In genomic region chr8:111735791-111736190, GRCm38 (mm10) we compare ENCODE assay signal across 10 mouse cellular contexts. TPM values are rescaled to one million over a fixed set of nuclear protein-coding genes. Genes with fewer than 3 reads are reported as not detected.
A peak's percentile ranks its signal among the peaks of the same experiment; 100 is the strongest.
DNase-seq lines count a peak whose midpoint lies in the region; ATAC-seq lines count a peak whose summit lies in the region.
"Had no signal": no experiment of that assay in that cellular context is flagged by ENCODE, and none has a peak within 500 bp of the region (broad histone marks: within the 10 kb centered on the region; RNA-seq: fewer than 3 reads in every experiment).

No protein-coding gene starts in this region.

- DNase-seq in heart, embryonic 10.5 days (ENCODE audit: low spot score), result no peak
- no peak for DNase-seq in heart, postnatal 25 days (ENCODE audit: low spot score)
- DNase-seq in neural tube, embryonic 11.5 days (ENCODE audit: low spot score), result no peak
- DNase-seq in neural tube, embryonic 10.5 days (ENCODE audit: extremely low spot score, low spot score), result no peak
- DNase-seq in intestine, embryonic 14.5 days (ENCODE audit: low spot score), result no peak
- no peak for DNase-seq in right cerebral cortex, postnatal 14 days

- H3K27me3 ChIP-seq in heart, embryonic 10.5 days (ENCODE audit: insufficient read depth, poor library complexity, severe bottlenecking), result no peaks in the 10 kb centered on the region
- H3K27me3 ChIP-seq in neural tube, embryonic 11.5 days (ENCODE audit: control insufficient read depth, insufficient read depth, low read length), result no peaks in the 10 kb centered on the region
- H3K27me3 ChIP-seq in intestine, embryonic 14.5 days (replicated peaks; ENCODE audit: control insufficient read depth, insufficient read depth, low read length), result no peaks in the 10 kb centered on the region
- H3K27me3 ChIP-seq in stomach, embryonic 15.5 days (replicated peaks), result no peaks in the 10 kb centered on the region

- peaks cover 5% of the 10 kb centered on the region; the same call in 1 of the 2 replicates for H3K36me3 ChIP-seq in heart, embryonic 10.5 days
- no peaks in the 10 kb centered on the region for H3K36me3 ChIP-seq in neural tube, embryonic 11.5 days (ENCODE audit: control insufficient read depth, insufficient read depth, low read length)
- 0 out of 2 replicates have a peak, but pooled peaks cover 3% of the 10 kb centered on the region for H3K36me3 ChIP-seq in intestine, embryonic 14.5 days (ENCODE audit: control insufficient read depth, insufficient read depth, low read length)
- no peaks in the 10 kb centered on the region for H3K36me3 ChIP-seq in stomach, embryonic 15.5 days

- no peaks in the 10 kb centered on the region for H3K9me3 ChIP-seq in heart, embryonic 10.5 days
- H3K9me3 ChIP-seq in neural tube, embryonic 11.5 days (ENCODE audit: control insufficient read depth, low read length), result no peaks in the 10 kb centered on the region
- no peaks in the 10 kb centered on the region for H3K9me3 ChIP-seq in intestine, embryonic 14.5 days (ENCODE audit: control insufficient read depth, low read length)
- H3K9me3 ChIP-seq in stomach, embryonic 15.5 days, result no peaks in the 10 kb centered on the region

- H3K4me3 ChIP-seq in heart, embryonic 10.5 days, result peak overlapping the region; percentile 37; the same call in 1 of the 2 replicates
- H3K4me3 ChIP-seq in neural tube, embryonic 11.5 days (ENCODE audit: low read depth, low read length), result no peak overlapping the region
- no peak overlapping the region for H3K4me3 ChIP-seq in intestine, embryonic 14.5 days (ENCODE audit: low read depth, low read length)
- no peak overlapping the region for H3K4me3 ChIP-seq in stomach, embryonic 15.5 days (replicated peaks)

- H3K4me2 ChIP-seq in neural tube, embryonic 11.5 days (ENCODE audit: low read depth), result no peak overlapping the region
- no peak overlapping the region; the same call in 1 of the 2 replicates for H3K4me2 ChIP-seq in intestine, embryonic 14.5 days (ENCODE audit: low read length)
- no peak overlapping the region for H3K4me2 ChIP-seq in stomach, embryonic 15.5 days

- H3K4me1 ChIP-seq in heart, embryonic 10.5 days, result peaks cover 92% of the 10 kb centered on the region
- peaks cover 71% of the 10 kb centered on the region for H3K4me1 ChIP-seq in neural tube, embryonic 11.5 days (ENCODE audit: control insufficient read depth, insufficient read depth, low read length)
- H3K4me1 ChIP-seq in intestine, embryonic 14.5 days (replicated peaks; ENCODE audit: control insufficient read depth, insufficient read depth, low read length), result peaks cover 75% of the 10 kb centered on the region
- peaks cover 80% of the 10 kb centered on the region for H3K4me1 ChIP-seq in stomach, embryonic 15.5 days

- intact Hi-C loops in heart, postnatal 25 days (cut with DNase I), result no loop called here

- no peak overlapping the region; the same call in 1 of the 2 replicates for H3K9ac ChIP-seq in neural tube, embryonic 11.5 days (ENCODE audit: low read length)
- H3K9ac ChIP-seq in intestine, embryonic 14.5 days (ENCODE audit: low read length), result no peak overlapping the region
- H3K9ac ChIP-seq in stomach, embryonic 15.5 days, result no peak overlapping the region

- 72% methylated on average over 4 of the region's 4 CpGs for WGBS in heart, embryonic 10.5 days
- WGBS in neural tube, embryonic 11.5 days, result 75% methylated on average over 4 of the region's 4 CpGs
- 70% methylated on average over 4 of the region's 4 CpGs for WGBS in intestine, embryonic 14.5 days
- 73% methylated on average over 4 of the region's 4 CpGs for WGBS in stomach, embryonic 15.5 days

- peak overlapping the region; percentile 95 for H3K27ac ChIP-seq in heart, embryonic 10.5 days
- H3K27ac ChIP-seq in neural tube, embryonic 11.5 days (ENCODE audit: low read depth, low read length), result peak overlapping the region; percentile 30
- peak overlapping the region; percentile 86; the same call in 1 of the 2 replicates for H3K27ac ChIP-seq in intestine, embryonic 14.5 days (ENCODE audit: low read depth)
- peak overlapping the region; percentile 55 for H3K27ac ChIP-seq in stomach, embryonic 15.5 days

- no peak for ATAC-seq in neural tube, embryonic 11.5 days (ENCODE audit: insufficient read depth, low FRiP score, low TSS enrichment)
- no peak for ATAC-seq in intestine, embryonic 14.5 days (replicated peaks; ENCODE audit: low FRiP score, low TSS enrichment, low read depth)
- no peak for ATAC-seq in stomach, embryonic 15.5 days (ENCODE audit: insufficient read depth, low FRiP score, low read depth)
- ATAC-seq in CD4-positive, CD25-positive, alpha-beta regulatory T cell, adult 4 months, result no peak

RNA-seq across cellular contexts. Expression of gene Bcar1, which starts 7.8 kb away (rescaled TPM):
- 53.2 and 54.4 TPM in 2 replicates for polyA plus RNA-seq in heart, embryonic 10.5 days (2016; fragmentation: Nextera tagmentation; extraction: Ambion mirVana)
- total RNA-seq in heart, postnatal 25 days (2021), result 10 to 100 TPM; 18.7 to 20.7 TPM
- 60.3 and 62.5 TPM in 2 replicates for polyA plus RNA-seq in neural tube, embryonic 11.5 days (2014; fragmentation: Nextera tagmentation; extraction: Ambion mirVana)
- 50.2 and 54.2 TPM in 2 replicates for polyA plus RNA-seq in intestine, embryonic 14.5 days (2014; fragmentation: Nextera tagmentation; extraction: Ambion mirVana)
- 38.7 and 39.7 TPM in 2 replicates for polyA plus RNA-seq in stomach, embryonic 15.5 days (2015; fragmentation: Nextera tagmentation; extraction: Ambion mirVana)
- under 1 TPM; 0.27 to 0.42 TPM for polyA plus RNA-seq in CD4-positive, CD25-positive, alpha-beta regulatory T cell, adult 4 months (2017; shearing (Covaris generic))
- total RNA-seq: monocyte, adult 5-6 weeks had no signal

RNA-seq across cellular contexts. Expression of gene Ctrb1, which starts 45.0 kb away (rescaled TPM):
- polyA plus RNA-seq in heart, embryonic 10.5 days (2016; fragmentation: Nextera tagmentation; extraction: Ambion mirVana), result not detected in 2 replicates
- total RNA-seq in heart, postnatal 25 days (2021), result not detected
- polyA plus RNA-seq in neural tube, embryonic 11.5 days (2014; fragmentation: Nextera tagmentation; extraction: Ambion mirVana), result not detected in 2 replicates
- 387 TPM in 1 of 2 replicates, not detected in the other for polyA plus RNA-seq in intestine, embryonic 14.5 days (2014; fragmentation: Nextera tagmentation; extraction: Ambion mirVana)
- 3,283 and 4,119 TPM in 2 replicates for polyA plus RNA-seq in stomach, embryonic 15.5 days (2015; fragmentation: Nextera tagmentation; extraction: Ambion mirVana)
- not detected for polyA plus RNA-seq in CD4-positive, CD25-positive, alpha-beta regulatory T cell, adult 4 months (2017; shearing (Covaris generic))
- total RNA-seq: left cerebral cortex, postnatal 10 days; monocyte, adult 5-6 weeks had no signal

Comparison
In these comparisons a context has a peak if more than half of its experiments do, and no peak if none do; other contexts are left out.
1. H3K27ac ChIP-seq: peak in every context shown above with its lines; median percentile 95 in heart, embryonic 10.5 days; 86 in intestine, embryonic 14.5 days; 55 in stomach, embryonic 15.5 days; 30 in neural tube, embryonic 11.5 days.
2. RNA of gene Bcar1, which starts 7.8 kb away (polyA plus RNA-seq): 60.3 to 62.5 TPM in neural tube, embryonic 11.5 days, 53.2 to 54.4 TPM in heart, embryonic 10.5 days, 50.2 to 54.2 TPM in intestine, embryonic 14.5 days and 38.7 to 39.7 TPM in stomach, embryonic 15.5 days; 0.27 to 0.42 TPM in CD4-positive, CD25-positive, alpha-beta regulatory T cell, adult 4 months; every median in the first group is over 10 times any median in the second.